Mouse (Mus musculus) thymus, postnatal 25 days (tissue): Measurements from ENCODE around the gene Grin2a.

Experiments
- DNase-seq: peaks from one replicate; pipeline ENCODE4 v3.0.0; 2022

Grin2a gene

DNA sequence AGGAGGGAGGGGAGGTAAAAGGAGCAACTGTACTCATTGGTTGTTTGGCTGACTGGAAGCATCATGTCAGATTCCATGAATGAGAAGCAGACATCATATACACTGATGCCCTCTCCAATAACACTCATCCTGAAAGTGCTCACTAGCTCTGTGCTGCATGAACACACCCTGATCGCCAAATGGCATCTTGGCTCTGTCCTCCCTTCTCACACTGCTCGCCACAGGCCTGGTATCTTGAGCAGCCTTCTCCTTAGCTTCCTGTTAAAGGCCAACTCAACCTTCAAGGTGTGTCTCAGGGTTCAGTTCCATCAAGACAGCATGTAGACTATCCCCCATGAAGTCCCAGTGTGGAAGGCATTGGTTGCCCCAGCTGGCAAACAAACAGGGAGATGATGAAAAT lies 137.6 kb downstream of the Grin2a start:
- DNase-seq, result no peak

DNA sequence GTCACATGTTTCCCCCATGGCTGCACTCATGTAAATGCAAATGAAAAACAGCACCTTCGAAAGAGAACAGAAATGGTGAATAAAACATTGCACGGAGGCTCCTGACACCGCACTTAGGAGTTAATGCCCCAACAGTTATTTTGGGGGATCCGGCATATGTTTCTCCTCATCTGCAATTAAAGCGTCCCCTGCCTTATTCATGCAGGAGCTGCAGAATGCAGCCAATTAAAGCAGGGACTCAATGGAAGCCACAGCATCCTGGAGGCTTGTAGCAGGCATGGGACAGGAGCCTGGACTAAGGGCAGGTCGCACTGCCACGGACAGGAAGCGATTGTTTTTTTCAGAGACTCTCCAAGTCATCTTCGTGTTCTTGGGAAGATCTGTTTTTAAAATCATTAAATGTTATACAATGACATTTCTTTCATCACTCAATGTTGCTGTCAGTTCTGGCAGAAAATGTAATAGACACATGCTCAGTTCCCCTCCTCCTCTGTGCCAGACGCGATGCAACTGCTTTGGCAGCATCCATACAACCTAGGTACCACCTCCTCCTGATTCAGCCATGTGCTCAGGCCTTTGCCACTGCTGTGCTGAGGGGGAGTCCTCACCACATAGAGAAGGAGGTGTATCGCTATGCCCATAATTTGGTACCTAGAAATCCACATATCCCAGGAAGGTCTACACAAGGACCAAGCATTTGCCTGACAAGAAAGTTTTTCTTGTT lies 143.9 kb downstream of the Grin2a start:
- DNase-seq, result no peak

DNA sequence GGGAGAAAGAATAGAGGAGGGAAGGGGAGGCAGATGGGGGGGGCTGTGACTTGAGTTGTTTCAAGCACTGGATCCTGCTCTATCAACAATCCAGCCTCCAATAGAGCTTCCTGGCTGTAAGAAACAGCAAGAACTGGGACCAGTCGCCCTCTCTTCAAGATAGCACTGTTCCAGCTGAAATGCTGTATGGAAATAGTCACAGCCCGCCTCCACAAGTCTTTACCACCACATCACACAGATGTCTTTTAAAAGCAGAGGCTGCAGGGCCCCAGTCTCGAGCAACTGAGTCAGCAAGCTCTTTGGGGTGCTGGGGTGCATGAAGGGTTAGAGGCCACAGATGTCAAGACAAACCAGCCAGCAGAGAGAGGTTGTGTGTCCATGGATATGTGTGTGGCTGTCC lies 153.9 kb downstream of the Grin2a start:
- no peak for DNase-seq

DNA sequence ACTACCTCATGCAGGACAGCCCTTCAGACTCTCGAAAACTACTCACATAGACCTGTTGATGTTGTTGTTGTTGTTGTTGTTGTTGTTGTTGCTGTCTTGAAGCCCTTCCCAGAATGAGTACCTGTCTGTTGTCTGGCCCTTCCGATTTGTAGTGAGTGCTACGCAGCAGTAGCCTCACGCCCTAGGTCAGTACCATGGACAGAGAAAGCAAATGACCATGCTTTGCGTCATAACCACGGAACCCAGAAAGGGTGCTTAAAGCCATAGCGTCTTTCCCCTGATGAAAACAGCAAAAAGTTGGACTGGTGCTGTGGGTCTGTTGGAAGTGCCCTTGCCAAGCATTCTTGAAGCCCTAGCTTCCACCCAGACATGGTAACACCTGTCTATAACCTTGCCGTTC lies 158.8 kb downstream of the Grin2a start:
- no peak for DNase-seq

DNA sequence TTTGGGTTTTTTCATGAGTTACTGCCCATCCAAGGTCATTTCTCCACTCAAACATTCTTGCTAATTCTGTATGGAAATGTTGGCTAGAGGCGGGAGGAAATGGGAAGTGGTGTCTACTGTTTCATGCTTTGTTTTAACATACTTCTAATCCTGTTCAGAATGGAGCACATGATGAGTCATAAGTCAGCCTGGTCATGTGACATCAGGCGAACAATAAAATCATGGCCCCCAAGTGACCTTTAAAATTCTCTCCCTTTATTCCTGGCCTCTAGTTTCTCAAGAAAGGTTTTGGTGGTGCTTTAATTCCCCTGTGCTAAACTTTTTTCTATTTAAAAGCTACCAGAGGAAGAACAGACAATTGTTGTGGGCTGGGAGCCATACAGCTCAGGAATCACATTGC lies 161.1 kb downstream of the Grin2a start:
- DNase-seq, result no peak

DNA sequence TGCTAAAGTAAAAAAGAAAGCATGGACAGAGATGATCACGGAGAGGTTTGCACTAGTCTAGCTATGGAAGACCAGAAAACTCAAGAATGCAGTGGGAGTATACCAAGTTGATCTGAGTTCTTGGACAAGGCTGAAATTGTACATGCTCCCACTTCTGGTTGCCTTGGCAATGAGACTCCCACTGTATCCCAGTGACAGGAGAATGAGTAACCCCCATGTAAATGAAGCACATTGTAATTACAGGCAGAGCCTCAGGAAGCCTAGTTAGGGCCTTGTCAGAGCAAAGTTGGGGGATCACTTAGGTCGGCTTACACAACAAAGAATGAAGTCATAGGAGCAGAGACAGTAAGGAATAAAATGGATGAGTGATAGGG lies 170.3 kb downstream of the Grin2a start:
- no peak for DNase-seq

DNA sequence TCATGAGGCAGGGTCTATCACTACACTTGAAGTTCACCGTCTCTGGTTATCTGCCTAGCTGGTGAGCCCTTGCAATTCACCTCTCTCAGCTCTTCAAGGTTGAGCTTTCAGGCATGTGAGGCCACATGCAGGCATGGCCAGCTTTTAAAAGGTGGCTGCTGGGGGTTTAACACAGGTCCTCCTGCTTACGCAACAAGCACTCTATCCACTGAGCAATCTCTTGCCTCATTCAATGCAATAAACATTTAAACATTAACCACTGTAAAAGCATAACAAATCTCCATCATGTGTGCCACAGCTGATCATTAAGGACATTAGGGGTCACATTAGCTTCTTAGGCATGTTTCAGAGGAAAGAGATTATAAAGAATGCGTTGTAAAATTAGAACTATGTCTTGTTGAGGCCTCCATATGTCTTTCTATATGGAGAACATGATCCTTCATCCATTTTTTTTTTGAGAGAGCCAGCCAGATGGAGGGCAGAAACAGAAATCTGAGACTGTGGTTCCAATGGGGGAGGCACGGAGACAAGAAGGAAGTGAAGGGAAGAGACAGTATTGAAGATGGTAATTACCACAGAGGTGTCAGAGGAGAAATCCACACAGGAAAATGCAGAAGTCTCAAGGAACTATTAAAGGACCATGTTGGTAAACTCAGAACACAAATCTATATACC lies 170.8 kb downstream of the Grin2a start:
- no peak for DNase-seq

DNA sequence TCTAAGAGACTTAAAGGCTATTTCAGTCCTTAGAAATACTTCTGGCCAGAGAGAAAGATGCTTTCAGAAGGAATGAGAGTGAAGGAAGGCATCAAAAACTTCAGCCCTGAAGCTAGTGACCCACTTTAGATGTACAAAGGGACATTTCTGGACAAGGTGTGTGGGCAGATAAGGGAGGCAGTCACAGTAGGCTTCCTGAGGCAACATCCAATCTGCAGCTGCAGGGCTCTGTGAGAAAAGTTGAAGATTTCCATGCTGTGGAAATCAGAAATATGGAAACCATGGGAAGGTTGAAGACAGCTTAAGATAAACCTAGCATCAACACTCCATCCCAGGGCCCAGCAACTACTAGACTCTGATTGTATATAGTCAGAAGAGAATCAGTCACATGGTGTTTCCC lies 171.7 kb downstream of the Grin2a start:
- no peak for DNase-seq

DNA sequence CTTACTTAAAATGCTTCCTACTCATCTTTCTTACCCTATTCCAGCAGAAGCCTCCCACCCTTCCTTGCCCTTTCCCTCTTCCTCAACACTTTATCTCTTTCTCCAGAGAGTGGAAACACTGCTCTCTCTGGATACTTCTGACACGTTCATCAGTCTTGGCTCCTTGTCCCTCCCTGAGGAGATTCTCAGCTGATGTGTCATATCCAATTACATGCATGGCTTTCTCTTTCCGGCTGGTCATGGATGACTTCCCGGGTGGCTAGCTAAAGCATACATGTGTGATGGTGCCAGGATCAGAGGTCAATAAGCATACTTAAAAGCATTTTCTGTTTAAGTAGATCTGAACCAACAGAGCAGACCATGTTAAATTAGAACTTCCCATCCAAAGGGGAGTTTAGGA lies 175.9 kb downstream of the Grin2a start:
- no peak for DNase-seq

DNA sequence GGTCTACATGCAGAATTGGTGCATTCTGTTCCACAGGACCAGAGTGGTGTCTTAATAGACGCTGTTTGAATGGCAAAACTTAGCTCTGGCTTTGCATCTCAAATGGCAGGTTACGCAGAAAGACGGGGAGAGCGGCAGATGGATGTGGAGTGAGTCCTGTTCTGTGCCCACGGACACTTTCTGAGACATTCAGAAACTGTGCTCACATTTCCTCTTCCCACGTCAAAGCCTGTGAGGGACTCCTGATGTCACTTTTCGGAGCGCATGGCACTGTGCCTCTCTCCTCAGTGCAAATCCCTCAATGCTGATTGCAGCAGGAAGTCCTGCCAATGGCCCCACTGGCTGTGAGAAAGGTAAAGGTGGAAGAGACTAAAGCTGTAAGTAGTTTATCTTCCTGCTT lies 194.0 kb downstream of the Grin2a start:
- no peak for DNase-seq

DNA sequence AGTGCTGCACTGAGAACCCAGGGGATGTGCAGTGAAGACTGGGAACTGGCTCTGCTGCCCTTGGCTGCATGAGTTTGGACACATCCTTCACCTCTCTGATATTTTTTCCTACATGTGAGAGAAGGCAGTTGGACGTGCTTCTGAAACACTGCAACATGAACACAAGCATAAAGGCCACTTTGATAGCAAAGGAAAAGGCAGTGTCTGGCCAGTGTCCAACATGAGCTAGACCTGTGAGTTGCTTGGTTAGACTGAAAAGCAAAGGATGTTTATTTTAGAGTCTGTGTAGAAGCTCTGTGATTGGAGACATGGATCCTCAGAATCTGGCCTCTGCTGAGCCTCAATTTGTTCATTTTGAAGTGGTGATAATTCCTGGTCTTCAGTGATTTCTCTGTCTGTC lies 195.1 kb downstream of the Grin2a start:
- DNase-seq, result no peak

DNA sequence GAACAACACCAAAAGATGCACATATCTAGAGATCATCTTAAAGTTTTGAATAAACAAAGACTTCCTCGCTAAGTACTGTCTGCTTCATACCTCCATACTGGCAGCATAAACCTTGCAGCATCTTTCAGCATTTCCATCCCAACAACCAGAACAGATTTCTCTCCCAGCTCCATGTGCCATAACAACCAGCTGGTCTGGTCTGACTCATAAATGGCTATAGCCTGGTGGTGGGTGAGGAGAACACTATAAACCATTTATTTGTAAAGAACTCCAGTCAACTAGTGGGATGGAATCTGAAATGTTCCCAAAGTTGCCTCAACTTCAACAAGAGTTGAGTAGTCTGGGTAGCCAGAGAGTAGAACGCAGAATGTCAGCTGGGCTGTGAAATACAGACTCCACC lies 202.4 kb downstream of the Grin2a start:
- no peak for DNase-seq

DNA sequence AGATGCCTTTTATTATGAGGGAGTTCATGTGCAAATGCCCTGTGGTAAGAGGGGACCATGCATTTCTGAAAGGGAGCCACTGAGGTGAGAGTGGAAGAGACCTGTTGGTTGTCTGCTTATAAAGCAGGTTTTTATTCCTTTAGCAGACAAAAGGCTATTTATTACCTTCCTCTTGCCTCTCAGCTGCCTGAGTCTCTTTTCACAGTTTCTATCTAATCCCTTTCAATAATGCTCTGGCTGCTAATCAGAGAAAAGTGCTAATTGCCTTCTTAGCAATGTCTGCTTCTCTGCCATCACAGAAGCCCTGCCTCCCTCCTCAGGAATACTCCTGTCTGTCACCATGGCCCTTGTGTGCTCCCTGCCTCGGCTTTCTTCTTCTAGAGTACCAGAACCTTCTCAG lies 209.1 kb downstream of the Grin2a start:
- DNase-seq, result no peak

DNA sequence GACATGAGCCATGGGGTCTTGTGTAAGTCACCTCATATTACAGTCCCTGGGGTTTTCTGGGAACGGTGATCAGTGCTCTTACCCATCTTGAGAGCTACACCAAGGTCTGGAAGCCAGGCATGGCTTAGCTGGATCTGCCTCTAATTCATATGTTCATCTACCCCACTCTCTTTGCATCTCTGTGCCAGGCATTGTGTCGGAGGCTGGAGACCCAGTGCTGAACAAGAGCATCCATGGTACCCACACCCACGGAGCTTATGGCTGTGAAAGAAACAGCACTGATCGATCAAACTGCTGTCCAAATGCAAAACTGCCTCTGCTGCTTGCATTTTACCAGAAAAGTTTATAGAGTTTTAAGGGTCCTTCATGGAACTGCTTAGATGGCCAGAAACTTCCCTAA lies 209.5 kb downstream of the Grin2a start:
- DNase-seq, result no peak

DNA sequence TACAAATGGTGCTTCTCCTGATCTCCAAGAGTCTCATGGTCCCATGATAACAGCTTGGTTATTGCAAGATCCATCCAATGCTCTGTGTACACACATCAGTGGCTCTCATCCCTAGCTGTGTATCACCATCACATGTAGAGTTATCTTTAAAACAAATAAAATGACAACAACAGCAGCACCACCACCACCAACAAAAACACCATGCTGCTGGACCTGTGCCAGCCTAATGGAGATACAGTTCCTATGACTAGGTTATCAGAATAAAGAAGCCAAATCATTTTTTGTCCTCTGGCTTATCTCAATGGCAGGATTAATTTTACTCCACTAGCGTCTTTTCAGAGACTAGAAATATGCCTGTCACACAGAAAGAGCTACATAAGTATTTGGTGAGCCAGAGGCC lies 226.4 kb downstream of the Grin2a start:
- DNase-seq, result no peak

DNA sequence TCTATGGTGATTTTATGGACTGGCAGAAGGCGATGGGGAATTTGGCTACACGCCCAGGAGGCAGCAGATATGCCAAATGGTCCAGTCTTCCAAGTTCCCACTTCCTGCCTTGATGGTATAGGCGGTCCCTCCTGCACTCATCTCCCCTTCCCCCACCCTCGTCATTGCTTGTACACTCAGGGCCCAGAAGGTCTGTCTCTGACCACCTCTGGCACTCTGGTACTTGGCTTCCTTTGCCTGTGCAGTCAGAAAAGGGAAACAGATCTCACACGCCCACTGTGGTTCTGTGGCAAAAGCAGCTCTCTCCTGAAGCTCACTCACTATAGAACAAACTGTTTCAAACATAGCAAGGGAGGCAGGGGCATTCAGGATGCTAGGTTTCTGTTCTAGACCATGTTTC lies 227.0 kb downstream of the Grin2a start:
- DNase-seq, result no peak

DNA sequence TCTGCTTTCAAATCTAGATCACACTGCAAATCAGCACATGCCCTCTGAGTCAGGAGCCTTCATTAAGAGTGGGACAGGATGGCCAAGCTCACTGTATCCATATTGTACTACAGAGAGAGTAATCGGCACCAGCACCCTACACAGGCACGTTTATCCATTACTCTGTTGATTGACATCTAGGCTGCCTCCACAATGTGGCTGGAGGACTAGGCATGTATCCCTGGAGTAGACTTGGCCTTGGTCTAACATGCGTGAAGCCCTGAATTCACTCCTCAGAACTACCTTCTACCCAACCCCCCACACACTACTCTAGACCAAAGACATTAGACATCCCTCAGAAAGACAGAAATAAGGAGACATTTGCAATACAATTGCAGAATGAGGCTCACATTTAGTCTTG lies 227.4 kb downstream of the Grin2a start:
- DNase-seq, result no peak

DNA sequence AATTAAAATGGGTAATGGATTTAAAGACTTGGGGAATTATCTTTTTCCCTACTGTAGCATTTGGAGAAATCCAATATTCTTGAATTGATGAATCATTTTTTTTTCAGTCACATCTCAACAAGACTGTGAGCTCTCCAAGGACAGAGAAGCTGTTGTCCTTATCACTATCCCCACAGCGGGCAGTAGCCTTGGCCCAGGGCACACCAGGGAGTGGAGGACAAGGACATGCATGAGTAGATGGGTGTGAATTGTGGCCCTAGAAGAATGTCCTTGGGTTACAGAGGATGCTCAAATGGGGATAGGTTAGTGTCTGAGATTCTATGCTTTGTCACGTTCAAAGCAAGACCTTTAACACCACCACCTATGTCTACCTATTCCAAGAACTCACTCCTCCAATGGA lies 231.3 kb downstream of the Grin2a start:
- DNase-seq, result no peak

DNA sequence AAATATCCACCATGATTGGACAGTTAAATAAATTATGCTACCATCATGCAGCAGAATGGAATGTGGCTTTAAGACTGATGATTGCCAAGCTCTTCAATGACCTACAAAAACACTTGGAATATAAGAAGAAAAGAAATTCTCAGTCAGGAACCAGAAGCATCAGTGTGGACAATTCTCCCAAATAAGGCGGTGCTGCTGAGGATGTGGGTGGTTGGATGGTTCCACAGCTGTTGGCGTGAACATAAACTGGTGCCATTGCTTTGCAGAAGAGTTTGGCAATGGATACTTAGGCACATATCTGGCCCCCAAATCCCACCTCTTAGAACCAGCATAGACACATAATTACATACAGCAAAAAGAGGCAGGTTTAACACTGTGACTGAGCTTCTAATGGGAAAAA lies 235.0 kb downstream of the Grin2a start:
- no peak for DNase-seq

DNA sequence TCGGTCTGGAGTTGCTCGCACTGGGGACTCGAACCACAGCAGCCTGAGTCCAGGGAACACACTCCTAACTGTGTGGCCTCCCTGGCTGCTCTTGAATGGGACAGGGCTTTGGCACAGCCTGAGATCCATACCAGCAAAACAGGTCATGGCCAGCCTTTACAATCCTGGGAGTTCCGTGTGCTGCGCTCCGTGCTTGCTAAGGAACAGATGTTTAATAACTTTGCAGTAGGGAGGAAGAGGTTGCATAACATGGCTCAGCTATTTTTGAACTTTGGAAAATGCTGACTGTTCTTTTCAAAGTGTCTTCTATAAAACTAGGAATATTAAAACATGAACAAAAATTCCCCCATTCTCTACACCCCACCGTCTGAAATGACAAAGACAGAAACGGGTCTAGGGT lies 238.5 kb downstream of the Grin2a start:
- no peak for DNase-seq

DNA sequence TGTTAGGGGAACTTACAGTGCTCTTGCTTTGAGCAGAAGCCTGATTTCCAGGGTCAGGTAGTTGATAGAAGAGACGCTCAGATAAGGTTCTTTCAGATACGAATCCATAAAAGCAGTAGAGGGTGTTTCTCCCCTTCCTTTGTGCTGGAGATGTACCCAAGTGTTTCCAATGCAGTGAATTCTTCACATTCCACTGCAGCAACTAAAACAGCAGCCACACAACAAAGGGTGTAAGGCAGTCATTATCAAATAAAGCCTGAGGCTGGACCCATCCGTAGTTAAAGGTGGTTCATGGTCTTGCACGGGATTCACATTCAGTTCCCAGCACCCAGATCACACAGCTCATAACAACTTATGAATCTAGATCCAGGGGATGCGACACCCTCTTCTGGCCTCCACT lies 241.3 kb downstream of the Grin2a start:
- no peak for DNase-seq

DNA sequence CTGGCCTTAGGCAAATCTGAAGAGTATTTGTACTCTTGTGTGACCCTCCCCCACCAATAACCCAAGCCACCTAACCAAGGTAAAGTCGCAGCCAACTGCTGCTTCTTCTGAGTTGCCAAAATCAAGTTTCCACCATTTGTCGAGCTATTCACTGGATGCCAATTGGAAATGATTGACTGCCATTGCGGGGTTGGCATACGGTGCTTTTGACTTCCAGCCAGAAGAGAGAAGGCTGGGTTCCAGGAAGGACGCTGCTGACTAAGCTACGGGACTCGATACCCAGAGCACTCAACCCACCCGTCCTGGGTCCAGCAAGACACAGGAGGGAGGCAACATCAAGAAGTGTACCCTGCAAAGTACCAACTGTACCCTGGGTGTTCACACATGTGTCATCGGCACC lies 242.3 kb downstream of the Grin2a start:
- no peak for DNase-seq

DNA sequence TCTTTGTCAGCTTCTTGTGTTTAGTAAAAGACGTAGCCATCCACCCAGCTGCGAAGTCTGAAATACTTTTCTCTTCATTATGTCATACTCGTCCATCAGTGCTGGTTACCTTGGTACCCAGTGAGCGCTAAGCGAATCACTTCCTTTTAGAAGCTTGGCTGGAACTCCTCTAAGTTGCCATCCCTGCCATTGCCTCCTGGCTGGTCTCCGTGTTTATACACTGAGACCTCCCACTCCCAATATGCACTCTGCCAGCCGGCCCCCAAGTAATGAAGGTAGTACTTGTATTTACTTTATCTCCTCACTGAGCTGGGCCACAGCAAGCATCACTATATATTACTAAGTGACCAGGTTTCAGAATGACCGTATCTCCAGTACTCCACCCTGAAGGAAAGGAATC lies 242.8 kb downstream of the Grin2a start:
- DNase-seq, result no peak

DNA sequence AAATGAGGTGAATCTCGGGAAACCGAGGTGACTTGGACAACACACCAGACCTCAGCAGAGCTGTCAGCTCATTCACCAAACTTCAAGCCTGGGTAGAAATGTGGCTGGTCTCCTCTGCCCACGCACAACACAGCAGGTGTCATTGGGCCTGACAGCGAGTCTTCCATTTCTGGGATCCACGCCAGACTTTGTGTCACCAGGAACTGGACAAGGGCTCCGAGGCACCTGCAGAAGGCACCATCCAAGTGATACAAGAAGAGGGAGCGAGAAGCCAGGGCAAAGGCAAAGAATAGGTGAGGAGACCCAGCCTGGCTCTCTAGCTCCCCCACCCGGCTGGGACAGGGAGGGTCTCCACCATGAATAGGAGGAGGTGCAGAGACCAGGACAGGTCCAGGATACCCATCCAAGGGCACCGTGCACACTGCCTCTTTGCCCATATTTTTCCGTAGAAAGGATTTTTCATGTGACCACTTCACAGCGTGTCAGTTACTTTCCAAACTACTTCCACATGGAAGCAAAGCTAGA lies 244.3 kb downstream of the Grin2a start:
- DNase-seq, result no peak

DNA sequence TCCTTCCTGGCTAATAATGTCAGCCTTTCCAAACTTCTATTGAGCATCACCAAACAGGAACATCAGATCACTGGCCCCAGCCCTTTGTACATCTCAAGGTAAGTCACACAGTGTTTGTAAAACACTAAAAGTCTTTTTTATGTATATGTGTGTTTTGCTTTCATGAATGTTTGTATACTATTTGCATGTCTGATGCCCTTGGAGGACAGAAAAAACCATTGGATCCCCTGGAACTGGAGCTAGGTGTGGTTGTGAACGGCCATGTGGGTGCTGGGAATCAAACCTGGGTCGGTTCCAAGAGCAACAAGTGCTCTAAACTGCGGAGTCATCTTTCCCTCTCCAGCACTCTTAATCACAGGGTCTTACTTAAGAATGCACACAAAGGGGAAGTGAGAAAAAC lies 245.7 kb downstream of the Grin2a start:
- no peak for DNase-seq
